Mouse (Mus musculus): ENCODE measurements around the gene Slc39a2.
A peak's percentile ranks its signal among the peaks of the same experiment; 100 is the strongest.

The Slc39a2 gene

GRCm38 (mm10) chr14:51932092-51933020 is 39.7 kb downstream of the Slc39a2 start:
- no peak for DNase-seq

- DNase-seq = no peak
These were observed 46.3 kb downstream of the Slc39a2 start for GRCm38 (mm10) chr14:51939005-51939404.

GRCm38 (mm10) chr14:51940944-51941560 is 48.4 kb downstream of the Slc39a2 start:
- peak; percentile 65 for DNase-seq

GRCm38 (mm10) chr14:51941577-51941976 is 48.9 kb downstream of the Slc39a2 start:
- DNase-seq = no peak

GRCm38 (mm10) chr14:51942236-51942635 is 49.5 kb downstream of the Slc39a2 start:
- DNase-seq = no peak

GRCm38 (mm10) chr14:51943336-51943735 is 50.6 kb downstream of the Slc39a2 start:
- no peak for DNase-seq
